Mouse (Mus musculus) limb, embryonic 11.5 days (tissue): ENCODE data around the gene Npas3. TPM values are rescaled to one million over a fixed set of nuclear protein-coding genes. Genes with fewer than 3 reads are reported as not detected.
A peak's percentile ranks its signal among the peaks of the same experiment; 100 is the strongest.

Experiments
- ATAC-seq: fragments of 200-750 bp; cut with Nextera tagmentation; 2 replicates; pipeline ENCODE4 v1.8.0; 2017; ENCODE audit warnings: low read depth; ENCODE audit not compliant: insufficient number of reproducible peaks, low FRiP score, low TSS enrichment
- DNase-seq: peaks from one replicate; pipeline ENCODE4 v3.0.0-alpha.2; 2015; ENCODE audit warnings: low spot score
- H3K27ac ChIP-seq: fragments of 300-500 bp; sonication (generic); replicated peaks from 2 replicates; pipeline ENCODE4 v1.5.1; 2014; ENCODE audit warnings: low read depth, mild to moderate bottlenecking, low read length
- H3K27me3 ChIP-seq: fragments of 300-500 bp; sonication (generic); 2 replicates; pipeline ENCODE4 v1.6.1; 2014; ENCODE audit warnings: mild to moderate bottlenecking, low read length, mixed read lengths; ENCODE audit not compliant: control insufficient read depth, insufficient read depth
- H3K36me3 ChIP-seq: fragments of 300-500 bp; sonication (generic); 2 replicates; pipeline ENCODE4 v1.6.1; 2014; ENCODE audit warnings: mild to moderate bottlenecking, low read length, moderate library complexity, mixed read lengths; ENCODE audit not compliant: control insufficient read depth, insufficient read depth
- H3K4me1 ChIP-seq: fragments of 300-500 bp; sonication (generic); 2 replicates; pipeline ENCODE4 v1.6.1; 2014; ENCODE audit warnings: low read length, mixed read lengths; ENCODE audit not compliant: control insufficient read depth, insufficient read depth
- H3K4me2 ChIP-seq: fragments of 300-500 bp; sonication (generic); 2 replicates; pipeline ENCODE4 v1.6.1; 2014; ENCODE audit warnings: low read depth, mild to moderate bottlenecking, moderate library complexity; ENCODE audit not compliant: severe bottlenecking
- H3K4me3 ChIP-seq: fragments of 300-500 bp; sonication (generic); 2 replicates; pipeline ENCODE4 v1.5.1; 2014; ENCODE audit warnings: low read depth, low read length
- H3K9ac ChIP-seq: fragments of 300-500 bp; sonication (generic); 2 replicates; pipeline ENCODE4 v1.6.1; 2014; ENCODE audit warnings: mild to moderate bottlenecking, low read length
- H3K9me3 ChIP-seq: fragments of 300-500 bp; sonication (generic); 2 replicates; pipeline ENCODE4 v1.6.1; 2016; ENCODE audit warnings: low read length; ENCODE audit not compliant: control insufficient read depth
- WGBS: fragments of 180-500 bp; shearing (Covaris S2); extraction: QIAGEN DNeasy Blood & Tissue Kit; methylation state at CpG from one replicate; pipeline ENCODE4 v1.1.7; 2014; 5-methylcytosine and 5-hydroxymethylcytosine counted together
- polyA plus RNA-seq: library from polyadenylated mRNA; unstranded; fragments of >200 nt; fragmentation: Nextera tagmentation; extraction: Ambion mirVana; gene quantifications from 2 replicates; pipeline ENCODE4 v1.2.1, GENCODE M21; 2014

Npas3 gene
- polyA plus RNA-seq, 1 experiment from 2014 or later = 2.3 TPM

DNA sequence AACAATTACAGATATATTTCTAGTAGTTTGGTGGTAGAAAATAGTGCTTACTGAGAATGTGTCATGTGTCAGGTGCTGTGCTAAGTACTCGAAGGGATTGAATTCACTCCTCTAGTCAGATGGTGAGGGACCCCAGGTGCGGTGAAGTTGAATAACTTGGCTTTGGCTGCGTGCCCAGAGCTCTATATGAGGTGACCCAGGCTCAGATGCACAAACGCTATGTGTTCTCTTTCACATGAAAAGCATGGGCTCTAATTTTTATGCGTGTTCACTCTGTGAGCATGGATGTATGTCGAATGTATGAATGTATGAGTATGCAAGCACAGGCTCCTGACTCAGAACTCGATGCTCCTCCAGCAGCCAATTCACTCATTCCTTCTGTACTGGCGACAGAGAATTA, 199.0 kb downstream of the Npas3 start:
- no peak overlapping the region for H3K27ac ChIP-seq
- no peak overlapping the region for H3K4me2 ChIP-seq
- no peak overlapping the region for H3K4me3 ChIP-seq
- ATAC-seq (no peak), DNase-seq (peak; percentile 39)
- no peaks in the 10 kb centered on the region for H3K9me3 ChIP-seq
- H3K4me1 ChIP-seq = no peaks in the 10 kb centered on the region
- no peaks in the 10 kb centered on the region for H3K36me3 ChIP-seq
- WGBS = 71% methylated on average over 8 of the region's 8 CpGs
- no peak overlapping the region for H3K9ac ChIP-seq
- H3K27me3 ChIP-seq = no peaks in the 10 kb centered on the region

DNA sequence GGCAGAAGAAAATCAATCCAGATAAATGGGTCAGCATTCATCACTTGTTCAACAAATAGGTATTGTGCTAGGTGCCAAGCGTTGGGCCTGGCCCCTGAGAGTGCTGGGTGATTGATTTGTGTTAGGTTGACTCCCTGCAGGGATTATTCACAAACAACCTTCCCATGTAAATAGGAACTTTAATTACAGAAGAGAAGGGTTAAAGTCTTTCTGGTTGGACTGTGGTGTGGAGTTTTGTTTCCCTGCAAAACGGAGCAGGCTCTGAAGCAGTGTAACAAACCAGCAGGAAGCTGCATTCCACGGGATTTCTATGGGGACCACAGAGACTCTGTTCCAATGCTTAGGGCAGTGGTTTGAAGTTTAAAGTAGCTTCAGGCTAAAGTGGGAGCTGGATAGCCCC, 199.6 kb downstream of the Npas3 start:
- 10% methylated on average over 3 of the region's 3 CpGs for WGBS
- 0 out of 2 replicates have a peak, but pooled peaks have one; percentile 39 for ATAC-seq
- H3K4me2 ChIP-seq = no peak overlapping the region

DNA sequence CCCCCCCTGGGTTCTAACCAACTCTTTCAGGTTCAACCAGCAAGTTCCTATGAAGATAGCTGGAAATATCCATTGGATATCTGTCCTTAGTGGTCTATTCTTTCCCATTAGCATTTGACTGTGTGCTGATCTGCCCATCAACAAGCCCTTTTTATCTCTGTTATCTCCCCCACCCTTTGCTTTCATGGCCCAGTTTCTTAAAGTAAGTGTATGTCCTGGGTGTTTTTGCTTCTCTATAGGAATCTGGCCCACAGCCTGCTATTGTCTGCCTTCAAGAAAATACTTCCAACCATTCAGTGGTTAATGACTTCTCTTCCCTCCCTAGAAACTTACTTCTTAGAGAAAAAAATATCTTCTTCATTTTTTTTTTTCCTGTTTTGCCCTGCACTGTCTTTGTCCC, 219.1 kb downstream of the Npas3 start:
- H3K4me2 ChIP-seq = no peak overlapping the region
- ATAC-seq (no peak), DNase-seq (no peak)
- H3K9ac ChIP-seq = no peak overlapping the region
- H3K4me3 ChIP-seq = no peak overlapping the region
- no peaks in the 10 kb centered on the region for H3K4me1 ChIP-seq
- no peaks in the 10 kb centered on the region for H3K9me3 ChIP-seq
- no peaks in the 10 kb centered on the region for H3K27me3 ChIP-seq
- no peak overlapping the region for H3K27ac ChIP-seq
- no peaks in the 10 kb centered on the region for H3K36me3 ChIP-seq

More for the DNA sequence above, 199.6 kb downstream of the Npas3 start:
- Histone ChIP-seq H3K9ac (no peak overlapping the region), H3K4me1 (no peaks in the 10 kb centered on the region), H3K27me3 (no peaks in the 10 kb centered on the region), H3K27ac (peak overlapping the region; percentile 57; the same call in 1 of the 2 replicates), H3K9me3 (no peaks in the 10 kb centered on the region), H3K36me3 (no peaks in the 10 kb centered on the region), H3K4me3 (no peak overlapping the region)
- peak; percentile 28 for DNase-seq

DNA sequence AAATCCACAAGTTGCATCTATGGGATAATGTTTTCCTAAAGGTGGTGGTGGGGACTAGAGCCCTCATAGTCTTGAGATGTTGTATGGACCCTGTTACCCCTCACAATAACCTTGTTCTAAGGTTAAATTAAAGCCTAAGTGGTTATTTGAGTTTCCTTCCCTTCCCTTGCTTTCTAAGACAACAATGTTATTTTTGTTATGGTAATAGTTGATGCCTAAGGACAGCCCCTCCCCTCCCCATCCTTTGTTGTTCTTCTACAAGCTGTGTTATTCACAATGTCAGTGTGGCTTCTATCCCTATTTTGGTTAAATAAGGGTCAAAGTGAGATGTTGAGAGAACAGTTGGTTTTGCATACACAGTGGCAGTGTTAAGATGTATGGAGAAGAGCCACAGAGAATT, 226.0 kb downstream of the Npas3 start:
- no peaks in the 10 kb centered on the region for H3K27me3 ChIP-seq
- H3K4me1 ChIP-seq = no peaks in the 10 kb centered on the region
- H3K4me2 ChIP-seq = no peak overlapping the region
- H3K4me3 ChIP-seq = no peak overlapping the region
- H3K9ac ChIP-seq = no peak overlapping the region
- H3K36me3 ChIP-seq = no peaks in the 10 kb centered on the region
- ATAC-seq (no peak), DNase-seq (no peak)
- no peak overlapping the region for H3K27ac ChIP-seq
- no peaks in the 10 kb centered on the region for H3K9me3 ChIP-seq

DNA sequence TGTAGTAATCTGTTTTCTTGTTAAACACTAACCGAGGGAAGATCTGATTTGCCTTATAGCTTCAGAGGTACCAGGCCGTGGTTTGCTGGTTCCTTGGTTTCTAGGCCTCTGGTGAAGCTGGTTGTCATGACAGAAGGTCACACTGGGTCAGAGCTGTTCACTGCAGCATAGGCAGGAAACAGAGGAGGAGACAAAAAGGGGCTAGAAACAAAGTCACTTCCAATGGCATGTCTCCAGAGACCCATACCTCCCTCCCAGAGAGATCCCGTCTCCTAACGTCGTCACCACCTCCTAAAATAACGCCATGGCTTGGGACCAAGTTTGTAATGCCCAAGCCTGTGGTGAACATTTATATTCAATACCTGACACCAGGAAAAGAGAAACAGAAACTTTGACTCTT, 236.4 kb downstream of the Npas3 start:
- no peak for DNase-seq
- 81% methylated on average over 6 of the region's 6 CpGs for WGBS
- ATAC-seq = no peak
- Histone ChIP-seq H3K4me3 (no peak overlapping the region), H3K4me1 (no peaks in the 10 kb centered on the region), H3K9me3 (no peaks in the 10 kb centered on the region), H3K4me2 (no peak overlapping the region), H3K9ac (no peak overlapping the region), H3K36me3 (no peaks in the 10 kb centered on the region), H3K27me3 (no peaks in the 10 kb centered on the region), H3K27ac (no peak overlapping the region)

DNA sequence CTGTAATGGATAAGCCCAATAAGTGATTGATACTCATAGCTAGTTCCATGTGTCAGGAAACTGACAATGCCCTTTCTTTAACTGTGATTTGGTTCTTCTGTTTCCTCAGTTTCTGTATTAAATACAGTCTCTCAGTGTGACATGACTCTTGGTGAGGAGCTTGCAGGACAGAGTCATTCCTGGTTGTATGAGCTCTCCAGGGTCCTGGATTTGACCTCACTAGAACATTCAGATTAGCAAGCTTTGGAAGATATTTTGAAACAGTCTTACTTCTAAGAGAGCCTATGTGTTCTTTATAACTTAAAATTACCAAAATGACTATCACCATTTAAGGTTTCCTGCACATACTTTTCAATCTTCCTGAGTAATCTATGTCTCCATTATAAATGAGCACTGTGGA, 247.9 kb downstream of the Npas3 start:
- Histone ChIP-seq H3K27me3 (no peaks in the 10 kb centered on the region), H3K9ac (no peak overlapping the region), H3K36me3 (no peaks in the 10 kb centered on the region), H3K4me3 (no peak overlapping the region), H3K4me1 (no peaks in the 10 kb centered on the region), H3K9me3 (no peaks in the 10 kb centered on the region), H3K4me2 (no peak overlapping the region), H3K27ac (no peak overlapping the region)
- ATAC-seq (no peak), DNase-seq (peak; percentile 26)

DNA sequence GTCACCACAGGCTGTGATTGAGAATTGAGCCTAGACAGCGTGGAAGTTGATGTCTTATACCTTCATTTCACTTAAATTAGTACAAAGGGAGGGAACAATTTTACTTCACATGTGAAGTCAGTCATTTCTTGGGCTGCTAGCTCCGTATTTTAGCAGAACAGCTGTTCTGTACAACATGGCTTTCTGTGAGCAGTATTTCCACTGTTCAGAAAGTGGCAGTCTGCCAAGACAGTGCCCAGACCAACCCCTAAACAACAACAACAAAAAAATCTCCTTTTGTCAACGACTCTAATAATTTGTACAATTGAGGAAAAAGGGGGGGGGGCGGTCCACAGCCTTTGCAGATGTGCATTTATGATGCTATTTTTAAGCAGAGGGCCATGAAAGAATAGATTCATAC, 266.4 kb downstream of the Npas3 start:
- no peaks in the 10 kb centered on the region for H3K9me3 ChIP-seq
- no peaks in the 10 kb centered on the region for H3K27me3 ChIP-seq
- H3K9ac ChIP-seq = no peak overlapping the region
- H3K27ac ChIP-seq = no peak overlapping the region
- H3K4me1 ChIP-seq = no peaks in the 10 kb centered on the region
- H3K4me3 ChIP-seq = no peak overlapping the region
- DNase-seq (no peak), ATAC-seq (no peak)
- WGBS = 73% methylated on average over 4 of the region's 4 CpGs
- H3K4me2 ChIP-seq = no peak overlapping the region
- H3K36me3 ChIP-seq = no peaks in the 10 kb centered on the region

DNA sequence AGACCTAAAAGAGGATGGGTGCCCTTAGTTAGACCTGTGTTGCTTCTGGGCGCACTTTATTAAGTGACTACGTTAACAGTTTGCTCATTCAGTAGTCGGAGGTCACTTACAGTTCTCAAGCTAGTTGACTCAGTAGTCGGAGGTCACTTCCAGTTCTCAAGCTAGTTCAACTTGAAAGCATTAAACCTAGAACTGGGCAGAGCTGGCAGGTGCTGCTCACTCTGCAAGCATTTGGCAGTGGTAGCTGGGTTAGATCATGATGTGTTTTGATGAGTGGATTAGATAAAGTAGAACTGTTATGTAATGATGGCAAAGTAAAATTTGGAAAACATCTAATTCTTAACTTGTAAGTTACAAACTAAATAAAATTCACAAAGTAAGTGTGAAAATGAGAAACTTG, 271.1 kb downstream of the Npas3 start:
- no peak overlapping the region for H3K4me2 ChIP-seq
- no peak overlapping the region for H3K4me3 ChIP-seq
- H3K27ac ChIP-seq = no peak overlapping the region
- ATAC-seq (no peak), DNase-seq (no peak)
- H3K9ac ChIP-seq = no peak overlapping the region
- no peaks in the 10 kb centered on the region for H3K36me3 ChIP-seq
- no peaks in the 10 kb centered on the region for H3K27me3 ChIP-seq
- 89% methylated on average over 4 of the region's 4 CpGs for WGBS
- no peaks in the 10 kb centered on the region for H3K9me3 ChIP-seq
- H3K4me1 ChIP-seq = no peaks in the 10 kb centered on the region

DNA sequence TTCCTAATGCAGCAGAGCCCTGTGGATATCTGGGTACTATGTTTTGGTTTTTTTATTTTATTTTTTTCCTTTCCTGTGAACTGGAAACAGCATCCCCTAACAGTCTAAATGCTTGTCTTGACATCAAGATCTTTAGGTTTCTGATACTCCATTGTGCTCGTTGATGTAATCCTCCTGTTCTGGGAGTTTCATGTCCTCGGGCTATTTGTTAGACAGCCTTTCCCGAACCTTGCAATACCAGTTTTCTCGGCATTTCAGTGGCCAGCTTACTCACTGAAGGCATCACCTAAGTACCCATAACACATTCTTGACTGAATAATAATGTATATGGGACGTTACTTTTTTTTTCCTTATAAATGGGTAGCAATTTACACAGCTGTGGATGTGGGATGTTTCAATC, 274.2 kb downstream of the Npas3 start:
- 71% methylated on average over 5 of the region's 5 CpGs for WGBS
- ATAC-seq (no peak), DNase-seq (no peak)
- no peak overlapping the region for H3K27ac ChIP-seq
- H3K4me1 ChIP-seq = no peaks in the 10 kb centered on the region
- H3K9ac ChIP-seq = no peak overlapping the region
- no peaks in the 10 kb centered on the region for H3K36me3 ChIP-seq
- H3K27me3 ChIP-seq = no peaks in the 10 kb centered on the region
- H3K9me3 ChIP-seq = no peaks in the 10 kb centered on the region
- H3K4me2 ChIP-seq = no peak overlapping the region
- H3K4me3 ChIP-seq = no peak overlapping the region
